Mouse (Mus musculus): ENCODE results near the gene Exoc2.

The Exoc2 gene
- long read RNA-seq, experiment 1, full-length matches to known transcripts = 6 of 10 reads
- long read RNA-seq, experiment 1, partial matches to known transcripts = 1 of 10 reads
- long read RNA-seq, experiment 1, other reads (novel, unspliced or antisense) = 3 of 10 reads
- long read RNA-seq, experiment 2, full-length matches to known transcripts = 7 of 21 reads
- long read RNA-seq, experiment 2, partial matches to known transcripts = 10 of 21 reads
- long read RNA-seq, experiment 2, other reads (novel, unspliced or antisense) = 4 of 21 reads

- intact Hi-C loops (cut with DNase I) = no loop called here
Observed at GRCm38 (mm10) chr13:30973501-30974246, at the start of gene Exoc2, which contains the start of gene Gm5447. TSS of gene Exoc2 (minus strand) at chr13:30974093. TSS of gene Gm5447 (plus strand) at chr13:30974204.

GRCm38 (mm10) chr13:31023664-31024063 is 49.8 kb upstream of the Exoc2 start:
- intact Hi-C loops (cut with DNase I) = no loop called here

GRCm38 (mm10) chr13:31021927-31022326 is 48.0 kb upstream of the Exoc2 start:
- intact Hi-C loops (cut with DNase I) = no loop called here

GRCm38 (mm10) chr13:31021514-31021913 is 47.6 kb upstream of the Exoc2 start:
- intact Hi-C loops (cut with DNase I) = no loop called here

GRCm38 (mm10) chr13:31017545-31017944 is 43.7 kb upstream of the Exoc2 start:
- intact Hi-C loops (cut with DNase I) = no loop called here

GRCm38 (mm10) chr13:31004995-31005394 is 31.1 kb upstream of the Exoc2 start:
- intact Hi-C loops (cut with DNase I) = no loop called here

GRCm38 (mm10) chr13:31004458-31004857 is 30.6 kb upstream of the Exoc2 start:
- intact Hi-C loops (cut with DNase I) = no loop called here

GRCm38 (mm10) chr13:30999799-31000198 is 25.9 kb upstream of the Exoc2 start:
- intact Hi-C loops (cut with DNase I) = loop anchor here (10.0 kb wide), 1 partner anchor 615 kb away; no protein-coding TSS in a partner anchor

- intact Hi-C loops (cut with DNase I) = loop anchor here (10.0 kb wide), 1 partner anchor 617 kb away; no protein-coding TSS in a partner anchor
Observed at GRCm38 (mm10) chr13:30997526-30998253, 23.8 kb upstream of the Exoc2 start.

- intact Hi-C loops (cut with DNase I) = loop anchor here (10.0 kb wide), 1 partner anchor 620 kb away; no protein-coding TSS in a partner anchor
Observed at GRCm38 (mm10) chr13:30994249-30994858, 20.5 kb upstream of the Exoc2 start.

- intact Hi-C loops (cut with DNase I) = loop anchor here (10.0 kb wide), 1 partner anchor 621 kb away; no protein-coding TSS in a partner anchor
Observed at GRCm38 (mm10) chr13:30993819-30994218, 19.9 kb upstream of the Exoc2 start.

GRCm38 (mm10) chr13:30990233-30990632 is 16.3 kb upstream of the Exoc2 start:
- intact Hi-C loops (cut with DNase I) = loop anchor here (10.0 kb wide), 1 partner anchor 625 kb away; no protein-coding TSS in a partner anchor

- intact Hi-C loops (cut with DNase I) = loop anchor here (5.0 to 10.0 kb wide), 3 partner anchors 87 to 668 kb away; no protein-coding TSS in a partner anchor
Observed at GRCm38 (mm10) chr13:30989710-30990109, 15.8 kb upstream of the Exoc2 start.

GRCm38 (mm10) chr13:30987686-30988085 is 13.8 kb upstream of the Exoc2 start:
- intact Hi-C loops (cut with DNase I) = loop anchor here (5.0 kb wide), 2 partner anchors 85 to 670 kb away; no protein-coding TSS in a partner anchor

GRCm38 (mm10) chr13:30986934-30987455 is 13.1 kb upstream of the Exoc2 start:
- intact Hi-C loops (cut with DNase I) = loop anchor here (5.0 kb wide), 2 partner anchors 85 to 670 kb away; no protein-coding TSS in a partner anchor

GRCm38 (mm10) chr13:30985598-30986466 is 11.9 kb upstream of the Exoc2 start:
- intact Hi-C loops (cut with DNase I) = loop anchor here (5.0 kb wide), 2 partner anchors 84 to 671 kb away; no protein-coding TSS in a partner anchor

- intact Hi-C loops (cut with DNase I) = loop anchor here (5.0 kb wide), 2 partner anchors 83 to 672 kb away; no protein-coding TSS in a partner anchor
Observed at GRCm38 (mm10) chr13:30985275-30985597, 11.3 kb upstream of the Exoc2 start.

GRCm38 (mm10) chr13:30981666-30982065 is 7.8 kb upstream of the Exoc2 start:
- intact Hi-C loops (cut with DNase I) = loop anchor here (2.0 to 5.0 kb wide), 2 partner anchors 93 to 414 kb away; no protein-coding TSS in a partner anchor

- intact Hi-C loops (cut with DNase I) = no loop called here
Observed at GRCm38 (mm10) chr13:30978224-30978623, 4.3 kb upstream of the Exoc2 start.
